Mouse (Mus musculus) neural tube, embryonic 14.5 days (tissue): Measurements from ENCODE around the gene Gnat3. TPM values are rescaled to one million over a fixed set of nuclear protein-coding genes. Genes with fewer than 3 reads are reported as not detected.

ENCODE experiments used
- ATAC-seq: fragments of 200-750 bp; cut with Nextera tagmentation; 2 replicates; pipeline ENCODE4 v1.8.0; 2017; ENCODE audit warnings: low read depth, mild to moderate bottlenecking, moderate TSS enrichment, moderate library complexity
- H3K27ac ChIP-seq: fragments of 300-500 bp; sonication (generic); 2 replicates; pipeline ENCODE4 v1.5.1; 2014; ENCODE audit warnings: low read depth, mild to moderate bottlenecking, control low read depth, low read length, moderate library complexity, mixed read lengths
- H3K27me3 ChIP-seq: fragments of 300-500 bp; sonication (generic); 2 replicates; pipeline ENCODE4 v1.6.1; 2014; ENCODE audit warnings: low read length; ENCODE audit not compliant: control insufficient read depth, insufficient read depth
- H3K36me3 ChIP-seq: fragments of 300-500 bp; sonication (generic); 2 replicates; pipeline ENCODE4 v1.6.1; 2014; ENCODE audit warnings: low read length, mixed read lengths; ENCODE audit not compliant: control insufficient read depth, insufficient read depth
- H3K4me1 ChIP-seq: fragments of 300-500 bp; sonication (generic); 2 replicates; pipeline ENCODE4 v1.6.1; 2014; ENCODE audit warnings: low read length; ENCODE audit not compliant: control insufficient read depth, insufficient read depth
- H3K4me2 ChIP-seq: fragments of 300-500 bp; sonication (generic); 2 replicates; pipeline ENCODE4 v1.6.1; 2014; ENCODE audit warnings: mild to moderate bottlenecking, low read depth, low read length, control low read depth
- H3K4me3 ChIP-seq: fragments of 300-500 bp; sonication (generic); 2 replicates; pipeline ENCODE4 v1.5.1; 2014; ENCODE audit warnings: low read depth, low read length, control low read depth, mixed read lengths
- H3K9ac ChIP-seq: fragments of 300-500 bp; sonication (generic); replicated peaks from 2 replicates; pipeline ENCODE4 v1.6.1; 2014; ENCODE audit warnings: low read depth, mild to moderate bottlenecking, control low read depth, low read length, mixed read lengths
- H3K9me3 ChIP-seq: fragments of 300-500 bp; sonication (generic); 2 replicates; pipeline ENCODE4 v1.6.1; 2016; ENCODE audit warnings: low read length; ENCODE audit not compliant: control insufficient read depth
- WGBS: fragments of 180-500 bp; shearing (Covaris S2); extraction: QIAGEN DNeasy Blood & Tissue Kit; methylation state at CpG from one replicate; pipeline ENCODE4 v1.1.7; 2014; 5-methylcytosine and 5-hydroxymethylcytosine counted together
- polyA plus RNA-seq: library from polyadenylated mRNA; unstranded; fragments of >200 nt; fragmentation: Nextera tagmentation; extraction: Ambion mirVana; gene quantifications from 2 replicates; pipeline ENCODE4 v1.2.1, GENCODE M21; 2014

The Gnat3 gene
- polyA plus RNA-seq, 1 experiment from 2014 or later = not detected

GRCm38 (mm10) chr5:17956468-17956867 lies 5.9 kb upstream of the Gnat3 start:
- Histone ChIP-seq H3K36me3 (no peaks in the 10 kb centered on the region), H3K4me3 (no peak overlapping the region), H3K27me3 (no peaks in the 10 kb centered on the region), H3K9me3 (no peaks in the 10 kb centered on the region), H3K27ac (no peak overlapping the region), H3K4me2 (no peak overlapping the region), H3K9ac (no peak overlapping the region), H3K4me1 (no peaks in the 10 kb centered on the region)
- no peak for ATAC-seq
- WGBS = 91% methylated on average over 1 of the region's 1 CpGs

- no peaks in the 10 kb centered on the region for H3K36me3 ChIP-seq
- 81% methylated on average over 13 of the region's 13 CpGs for WGBS
- no peak overlapping the region for H3K4me3 ChIP-seq
- H3K27ac ChIP-seq = no peak overlapping the region
- H3K4me1 ChIP-seq = no peaks in the 10 kb centered on the region
- H3K9ac ChIP-seq = no peak overlapping the region
- H3K27me3 ChIP-seq = no peaks in the 10 kb centered on the region
- ATAC-seq = no peak
- H3K9me3 ChIP-seq = no peaks in the 10 kb centered on the region
- no peak overlapping the region for H3K4me2 ChIP-seq
Observed at GRCm38 (mm10) chr5:17969704-17970390, 7.5 kb downstream of the Gnat3 start.

GRCm38 (mm10) chr5:17970391-17970730 lies 8.0 kb downstream of the Gnat3 start:
- Histone ChIP-seq H3K27me3 (no peaks in the 10 kb centered on the region), H3K9ac (no peak overlapping the region), H3K4me2 (no peak overlapping the region), H3K4me1 (no peaks in the 10 kb centered on the region), H3K9me3 (no peaks in the 10 kb centered on the region), H3K36me3 (no peaks in the 10 kb centered on the region), H3K27ac (no peak overlapping the region), H3K4me3 (no peak overlapping the region)
- ATAC-seq = no peak
- 95% methylated on average over 3 of the region's 3 CpGs for WGBS

GRCm38 (mm10) chr5:17980501-17981121 lies 18.3 kb downstream of the Gnat3 start:
- H3K4me3 ChIP-seq = no peak overlapping the region
- H3K27ac ChIP-seq = no peak overlapping the region
- no peaks in the 10 kb centered on the region for H3K9me3 ChIP-seq
- no peaks in the 10 kb centered on the region for H3K27me3 ChIP-seq
- no peaks in the 10 kb centered on the region for H3K4me1 ChIP-seq
- no peak overlapping the region for H3K9ac ChIP-seq
- ATAC-seq = no peak
- no peak overlapping the region for H3K4me2 ChIP-seq
- no peaks in the 10 kb centered on the region for H3K36me3 ChIP-seq
- WGBS = 76% methylated on average over 5 of the region's 5 CpGs

- no peaks in the 10 kb centered on the region for H3K4me1 ChIP-seq
- no peak for ATAC-seq
- H3K9ac ChIP-seq = no peak overlapping the region
- no peaks in the 10 kb centered on the region for H3K36me3 ChIP-seq
- 73% methylated on average over 4 of the region's 4 CpGs for WGBS
- no peak overlapping the region for H3K4me3 ChIP-seq
- H3K9me3 ChIP-seq = no peaks in the 10 kb centered on the region
- H3K27me3 ChIP-seq = no peaks in the 10 kb centered on the region
- H3K27ac ChIP-seq = no peak overlapping the region
- H3K4me2 ChIP-seq = no peak overlapping the region
Observed at GRCm38 (mm10) chr5:17982770-17983169, 20.4 kb downstream of the Gnat3 start.

GRCm38 (mm10) chr5:17984522-17984921 lies 22.2 kb downstream of the Gnat3 start:
- H3K27me3 ChIP-seq = no peaks in the 10 kb centered on the region
- no peaks in the 10 kb centered on the region for H3K9me3 ChIP-seq
- no peak overlapping the region for H3K4me2 ChIP-seq
- ATAC-seq = no peak
- no peak overlapping the region for H3K27ac ChIP-seq
- no peaks in the 10 kb centered on the region for H3K4me1 ChIP-seq
- H3K9ac ChIP-seq = no peak overlapping the region
- 63% methylated on average over 3 of the region's 3 CpGs for WGBS
- H3K4me3 ChIP-seq = no peak overlapping the region
- no peaks in the 10 kb centered on the region for H3K36me3 ChIP-seq

- H3K4me2 ChIP-seq = no peak overlapping the region
- ATAC-seq = no peak
- no peaks in the 10 kb centered on the region for H3K36me3 ChIP-seq
- H3K4me3 ChIP-seq = no peak overlapping the region
- no peaks in the 10 kb centered on the region for H3K9me3 ChIP-seq
- H3K27ac ChIP-seq = no peak overlapping the region
- H3K9ac ChIP-seq = no peak overlapping the region
- WGBS = 60% methylated on average over 3 of the region's 3 CpGs
- H3K27me3 ChIP-seq = no peaks in the 10 kb centered on the region
- H3K4me1 ChIP-seq = no peaks in the 10 kb centered on the region
Observed at GRCm38 (mm10) chr5:17986611-17987010, 24.3 kb downstream of the Gnat3 start.

GRCm38 (mm10) chr5:17990618-17991017 lies 28.3 kb downstream of the Gnat3 start:
- Histone ChIP-seq H3K27ac (no peak overlapping the region), H3K36me3 (no peaks in the 10 kb centered on the region), H3K4me2 (no peak overlapping the region), H3K27me3 (no peaks in the 10 kb centered on the region), H3K9ac (no peak overlapping the region), H3K9me3 (no peaks in the 10 kb centered on the region), H3K4me1 (no peaks in the 10 kb centered on the region), H3K4me3 (no peak overlapping the region)
- ATAC-seq = no peak
- 84% methylated on average over 6 of the region's 6 CpGs for WGBS

GRCm38 (mm10) chr5:17999570-17999969 lies 37.2 kb downstream of the Gnat3 start:
- Histone ChIP-seq H3K9me3 (no peaks in the 10 kb centered on the region), H3K4me3 (no peak overlapping the region), H3K27me3 (no peaks in the 10 kb centered on the region), H3K36me3 (no peaks in the 10 kb centered on the region), H3K4me1 (no peaks in the 10 kb centered on the region), H3K27ac (no peak overlapping the region), H3K9ac (no peak overlapping the region), H3K4me2 (no peak overlapping the region)
- ATAC-seq = no peak
- 72% methylated on average over 2 of the region's 2 CpGs for WGBS
